ENCODE assay signal across 11 mouse cellular contexts in the genomic region with DNA sequence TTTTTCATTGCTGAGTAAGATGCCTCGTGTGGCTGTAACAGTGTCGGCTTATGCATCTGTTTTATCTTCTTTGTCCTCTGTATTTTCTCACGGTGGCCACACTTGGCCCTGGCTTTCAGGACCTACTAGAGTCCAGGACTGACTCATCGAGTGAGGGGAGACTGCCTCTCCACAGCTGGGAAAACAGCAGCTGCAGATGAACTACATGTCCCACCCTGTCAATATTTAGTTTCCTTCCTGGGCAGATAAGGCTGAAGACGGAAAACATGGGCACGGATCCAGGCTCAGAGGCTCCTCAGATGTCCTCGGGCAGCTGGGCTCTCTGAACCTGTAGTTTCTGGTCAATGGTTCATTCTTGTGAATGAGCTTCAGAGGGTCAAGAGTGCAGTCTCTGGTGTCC. TPM values are rescaled to one million over a fixed set of nuclear protein-coding genes. Genes with fewer than 3 reads are reported as not detected.
DNase-seq lines count a peak whose midpoint lies in the region; ATAC-seq and TF ChIP-seq lines count a peak whose summit lies in the region.
"Had no signal": no experiment of that assay in that cellular context is flagged by ENCODE, and none has a peak within 500 bp of the region (broad histone marks: within the 10 kb centered on the region; RNA-seq: fewer than 3 reads in every experiment).

No protein-coding gene starts in this region.

- no peak overlapping the region for H3K4me3 ChIP-seq in liver, adult 2 months (ENCODE audit: insufficient read depth, low read depth, low read length)
- no peak overlapping the region for H3K4me3 ChIP-seq in liver, embryonic 12.5 days
- H3K4me3 ChIP-seq in heart, embryonic 10.5 days = no peak overlapping the region
- H3K4me3 ChIP-seq in stomach, embryonic 15.5 days (replicated peaks) = no peak overlapping the region
- H3K4me3 ChIP-seq in limb, embryonic 10.5 days = no peak overlapping the region
- H3K4me3 ChIP-seq: embryonic facial prominence, embryonic 15.5 days had no signal

- TF ChIP-seq POLR2A in liver, adult 2 months (IDR thresholded peaks at IDR 0.05; ENCODE audit: extremely low read depth, insufficient read depth, low read length) = no peak

- no peak overlapping the region for H3K4me2 ChIP-seq in liver, embryonic 12.5 days
- no peak overlapping the region for H3K4me2 ChIP-seq in stomach, embryonic 15.5 days
- H3K4me2 ChIP-seq: embryonic facial prominence, embryonic 15.5 days had no signal

- H3K27me3 ChIP-seq in liver, adult 2 months (ENCODE audit: control insufficient read depth, insufficient read depth, low read length) = no peaks in the 10 kb centered on the region
- no peaks in the 10 kb centered on the region for H3K27me3 ChIP-seq in liver, embryonic 12.5 days (replicated peaks)
- peaks cover 5% of the 10 kb centered on the region; the same call in 1 of the 2 replicates for H3K27me3 ChIP-seq in heart, embryonic 10.5 days (ENCODE audit: insufficient read depth, poor library complexity, severe bottlenecking)
- H3K27me3 ChIP-seq in stomach, embryonic 15.5 days (replicated peaks) = no peaks in the 10 kb centered on the region
- H3K27me3 ChIP-seq in limb, embryonic 10.5 days (ENCODE audit: low read depth, poor library complexity, severe bottlenecking) = no peaks in the 10 kb centered on the region
- H3K27me3 ChIP-seq: embryonic facial prominence, embryonic 15.5 days had no signal

- DNase-seq in liver, adult 2 months (ENCODE audit: extremely low read depth, low read depth, low spot score) = peak; percentile 9
- DNase-seq in heart, embryonic 10.5 days (ENCODE audit: low spot score) = peak; percentile 85
- peak; percentile 58 to 70 for DNase-seq in kidney, postnatal 4 days
- DNase-seq in cerebellum, postnatal 14 days = no peak
- no peak for DNase-seq in right cerebral cortex, postnatal 14 days
- DNase-seq in limb, embryonic 10.5 days (ENCODE audit: low spot score) = no peak

- no peaks in the 10 kb centered on the region for H3K36me3 ChIP-seq in liver, adult 2 months (ENCODE audit: control insufficient read depth, insufficient read depth, low read length)
- no peaks in the 10 kb centered on the region for H3K36me3 ChIP-seq in liver, embryonic 12.5 days
- no peaks in the 10 kb centered on the region for H3K36me3 ChIP-seq in heart, embryonic 10.5 days
- no peaks in the 10 kb centered on the region for H3K36me3 ChIP-seq in stomach, embryonic 15.5 days
- no peaks in the 10 kb centered on the region for H3K36me3 ChIP-seq in limb, embryonic 10.5 days
- H3K36me3 ChIP-seq: embryonic facial prominence, embryonic 15.5 days had no signal

- no peak for TF ChIP-seq CTCF in liver, adult 2 months (IDR thresholded peaks at IDR 0.05; ENCODE audit: low read depth, low read length)

- 0 out of 2 replicates have a peak, but pooled peaks cover 3% of the 10 kb centered on the region for H3K4me1 ChIP-seq in liver, adult 2 months (ENCODE audit: control insufficient read depth, insufficient read depth, low read length)
- H3K4me1 ChIP-seq in liver, embryonic 12.5 days = peaks cover 14% of the 10 kb centered on the region; the same call in 1 of the 2 replicates
- H3K4me1 ChIP-seq in heart, embryonic 10.5 days = peaks cover 38% of the 10 kb centered on the region
- H3K4me1 ChIP-seq in stomach, embryonic 15.5 days = no peaks in the 10 kb centered on the region
- peaks cover 4% of the 10 kb centered on the region; the same call in 1 of the 2 replicates for H3K4me1 ChIP-seq in limb, embryonic 10.5 days

- no peaks in the 10 kb centered on the region for H3K79me2 ChIP-seq in liver, adult 2 months (ENCODE audit: control insufficient read depth, insufficient read depth, low read length)

- no peak for ATAC-seq in liver, embryonic 12.5 days
- ATAC-seq in stomach, embryonic 15.5 days (ENCODE audit: insufficient read depth, low FRiP score, low read depth) = peak; percentile 73
- ATAC-seq: inflammation-experienced regulatory T-cells, adult 6 months had no signal

- 16% methylated on average over 7 of the region's 7 CpGs for WGBS in liver, adult 2 months
- 39% methylated on average over 7 of the region's 7 CpGs for WGBS in liver, embryonic 12.5 days (ENCODE audit: insufficient replicate concordance)
- 41% methylated on average over 7 of the region's 7 CpGs for WGBS in heart, embryonic 10.5 days
- 36% methylated on average over 7 of the region's 7 CpGs for WGBS in stomach, embryonic 15.5 days
- 84% methylated on average over 7 of the region's 7 CpGs for WGBS in limb, embryonic 10.5 days

- no peak overlapping the region for H3K9ac ChIP-seq in liver, adult 2 months (ENCODE audit: low read depth, low read length)
- no peak overlapping the region for H3K9ac ChIP-seq in liver, embryonic 12.5 days
- H3K9ac ChIP-seq in stomach, embryonic 15.5 days = no peak overlapping the region
- H3K9ac ChIP-seq: embryonic facial prominence, embryonic 15.5 days had no signal

- no peaks in the 10 kb centered on the region for H3K9me3 ChIP-seq in liver, embryonic 12.5 days (replicated peaks)
- no peaks in the 10 kb centered on the region for H3K9me3 ChIP-seq in heart, embryonic 10.5 days
- no peaks in the 10 kb centered on the region for H3K9me3 ChIP-seq in stomach, embryonic 15.5 days
- no peaks in the 10 kb centered on the region for H3K9me3 ChIP-seq in limb, embryonic 10.5 days (replicated peaks)
- H3K9me3 ChIP-seq: embryonic facial prominence, embryonic 15.5 days had no signal

- no peak overlapping the region for H3K27ac ChIP-seq in liver, adult 2 months (replicated peaks; ENCODE audit: insufficient read depth, low read depth, low read length)
- H3K27ac ChIP-seq in liver, embryonic 12.5 days = no peak overlapping the region
- H3K27ac ChIP-seq in heart, embryonic 10.5 days = no peak overlapping the region
- H3K27ac ChIP-seq in stomach, embryonic 15.5 days = no peak overlapping the region
- H3K27ac ChIP-seq in limb, embryonic 10.5 days = no peak overlapping the region
- H3K27ac ChIP-seq: embryonic facial prominence, embryonic 15.5 days had no signal

RNA-seq across cellular contexts. Expression of a gene that starts 9.6 kb away (rescaled TPM):
- not detected in 2 replicates for total RNA-seq in liver, adult 2 months (2014; rRNA removed)
- not detected in 2 replicates for polyA plus RNA-seq in liver, adult 2 months (2012; rRNA removed)
- not detected in 2 replicates for polyA plus RNA-seq in liver, embryonic 12.5 days (2016; fragmentation: Nextera tagmentation; extraction: Ambion mirVana)
- polyA plus RNA-seq in heart, embryonic 10.5 days (2016; fragmentation: Nextera tagmentation; extraction: Ambion mirVana) = not detected in 2 replicates
- polyA plus RNA-seq in stomach, embryonic 15.5 days (2015; fragmentation: Nextera tagmentation; extraction: Ambion mirVana) = not detected in 2 replicates
- polyA plus RNA-seq in limb, embryonic 10.5 days (2016; fragmentation: Nextera tagmentation; extraction: Ambion mirVana) = not detected in 2 replicates
- total RNA-seq: megakaryocyte-erythroid progenitor cell, adult 5-6 weeks had no signal
- polyA plus RNA-seq: embryonic facial prominence, embryonic 15.5 days; inflammation-experienced regulatory T-cells, adult 6 months had no signal

RNA-seq across cellular contexts. Expression of a gene that starts 19.3 kb away (rescaled TPM):
- 0.40 and 0.46 TPM in 2 replicates for total RNA-seq in liver, adult 2 months (2014; rRNA removed)
- polyA plus RNA-seq in liver, adult 2 months (2012; rRNA removed) = 0.52 and 0.69 TPM in 2 replicates
- 0.31 and 0.39 TPM in 2 replicates for polyA plus RNA-seq in liver, embryonic 12.5 days (2016; fragmentation: Nextera tagmentation; extraction: Ambion mirVana)
- 0.73 and 0.91 TPM in 2 replicates for polyA plus RNA-seq in heart, embryonic 10.5 days (2016; fragmentation: Nextera tagmentation; extraction: Ambion mirVana)
- 3.8 TPM in 2 replicates for polyA plus RNA-seq in stomach, embryonic 15.5 days (2015; fragmentation: Nextera tagmentation; extraction: Ambion mirVana)
- 1.2 and 3.3 TPM in 2 replicates for polyA plus RNA-seq in limb, embryonic 10.5 days (2016; fragmentation: Nextera tagmentation; extraction: Ambion mirVana)
- total RNA-seq: megakaryocyte-erythroid progenitor cell, adult 5-6 weeks had no signal
- polyA plus RNA-seq: inflammation-experienced regulatory T-cells, adult 6 months had no signal

RNA-seq across cellular contexts. Expression of a gene that starts 58.0 kb away (rescaled TPM):
- total RNA-seq in liver, adult 2 months (2014; rRNA removed) = 66.8 and 85.7 TPM in 2 replicates
- polyA plus RNA-seq in liver, adult 2 months (2012; rRNA removed) = 164 and 230 TPM in 2 replicates
- polyA plus RNA-seq in liver, embryonic 12.5 days (2016; fragmentation: Nextera tagmentation; extraction: Ambion mirVana) = 12.9 and 14.4 TPM in 2 replicates
- 5.4 and 5.5 TPM in 2 replicates for polyA plus RNA-seq in heart, embryonic 10.5 days (2016; fragmentation: Nextera tagmentation; extraction: Ambion mirVana)
- polyA plus RNA-seq in stomach, embryonic 15.5 days (2015; fragmentation: Nextera tagmentation; extraction: Ambion mirVana) = 6.0 and 8.2 TPM in 2 replicates
- 1.9 and 3.9 TPM in 2 replicates for polyA plus RNA-seq in limb, embryonic 10.5 days (2016; fragmentation: Nextera tagmentation; extraction: Ambion mirVana)
- total RNA-seq: megakaryocyte-erythroid progenitor cell, adult 5-6 weeks had no signal

Comparison
In these comparisons a context has a peak if more than half of its experiments do, and no peak if none do; other contexts are left out.
1. RNA of a gene that starts 58.0 kb away (polyA plus RNA-seq): 164 to 230 TPM in liver, adult 2 months; 12.9 to 14.4 TPM in liver, embryonic 12.5 days, 6.0 to 8.2 TPM in stomach, embryonic 15.5 days, 5.4 to 5.5 TPM in heart, embryonic 10.5 days and 1.9 to 3.9 TPM in limb, embryonic 10.5 days; every median in the first group is over 10 times any median in the second.
2. DNase-seq: peak in liver, adult 2 months (single experiment), heart, embryonic 10.5 days (single experiment) and kidney, postnatal 4 days (2 of 2); none in cerebellum, postnatal 14 days (0 of 2), right cerebral cortex, postnatal 14 days (single experiment) and limb, embryonic 10.5 days (single experiment).